Mouse (Mus musculus): ENCODE results near the gene Vmn1r48.
"Not testable (repeated sequence)": the region's sequence is repeated elsewhere in the genome, so short reads cannot be mapped to it uniquely, and the experiment has no call there.

Gene Vmn1r48

GRCm38 (mm10) chr6:90036741-90037140 is at the start of gene Vmn1r48:
TSS of gene Vmn1r48 (minus strand) at chr6:90036841.
- DNase-seq (ENCODE audit: low read depth, low spot score), result not testable (repeated sequence)

- no peak for DNase-seq (ENCODE audit: low read depth, low spot score)
Measured at GRCm38 (mm10) chr6:90078406-90078805, 41.8 kb upstream of the Vmn1r48 start, which contains the start of gene Vmn1r49. TSS of gene Vmn1r49 (minus strand) at chr6:90078506.

GRCm38 (mm10) chr6:90015847-90016246 is 20.8 kb downstream of the Vmn1r48 start, which contains the start of gene Vmn1r47:
TSS of gene Vmn1r47 (plus strand) at chr6:90016147.
- DNase-seq (ENCODE audit: low read depth, low spot score), result not testable (repeated sequence)

GRCm38 (mm10) chr6:89985989-89986388 is 50.7 kb downstream of the Vmn1r48 start:
- no peak for DNase-seq (ENCODE audit: low read depth, low spot score)

Data from embryo, embryonic 11.5 days (tissue).